Mouse (Mus musculus) midbrain, embryonic 15.5 days (tissue): ENCODE measurements at regions not wholly inside any gene's neighbourhood (a gene's known extent, or its start where the extent isn't known, plus 50 kb on each side); places are given as distances from the start of the nearest gene placed in this dataset.

ENCODE experiments used
- ATAC-seq: fragments of 200-750 bp; cut with Nextera tagmentation; replicated peaks from 2 replicates; pipeline ENCODE4 v1.8.0; 2017; ENCODE audit warnings: moderate TSS enrichment
- H3K27ac ChIP-seq: fragments of 300-500 bp; sonication (generic); 2 replicates; pipeline ENCODE4 v1.5.1; 2015; ENCODE audit warnings: mild to moderate bottlenecking, inconsistent platforms
- H3K27me3 ChIP-seq: fragments of 300-500 bp; sonication (generic); replicated peaks from 2 replicates; pipeline ENCODE4 v1.6.1; 2015; ENCODE audit warnings: inconsistent platforms
- H3K36me3 ChIP-seq: fragments of 300-500 bp; sonication (generic); replicated peaks from 2 replicates; pipeline ENCODE4 v1.6.1; 2015; ENCODE audit warnings: inconsistent platforms
- H3K4me1 ChIP-seq: fragments of 300-500 bp; sonication (generic); 2 replicates; pipeline ENCODE4 v1.6.1; 2015; ENCODE audit warnings: inconsistent platforms
- H3K4me2 ChIP-seq: fragments of 300-500 bp; sonication (generic); 2 replicates; pipeline ENCODE4 v1.6.1; 2015; ENCODE audit warnings: inconsistent platforms, mild to moderate bottlenecking, moderate library complexity
- H3K4me3 ChIP-seq: fragments of 300-500 bp; sonication (generic); 2 replicates; pipeline ENCODE4 v1.5.1; 2015; ENCODE audit warnings: mild to moderate bottlenecking, inconsistent platforms
- H3K9ac ChIP-seq: fragments of 300-500 bp; sonication (generic); 2 replicates; pipeline ENCODE4 v1.6.1; 2015; ENCODE audit warnings: mild to moderate bottlenecking, inconsistent platforms
- H3K9me3 ChIP-seq: fragments of 300-500 bp; sonication (generic); 2 replicates; pipeline ENCODE4 v1.6.1; 2016; ENCODE audit warnings: inconsistent platforms
- WGBS: fragments of 180-500 bp; shearing (Covaris S2); methylation state at CpG from one replicate; pipeline ENCODE4 v1.1.7; 2015; ENCODE audit warnings: mixed read lengths; 5-methylcytosine and 5-hydroxymethylcytosine counted together

DNA sequence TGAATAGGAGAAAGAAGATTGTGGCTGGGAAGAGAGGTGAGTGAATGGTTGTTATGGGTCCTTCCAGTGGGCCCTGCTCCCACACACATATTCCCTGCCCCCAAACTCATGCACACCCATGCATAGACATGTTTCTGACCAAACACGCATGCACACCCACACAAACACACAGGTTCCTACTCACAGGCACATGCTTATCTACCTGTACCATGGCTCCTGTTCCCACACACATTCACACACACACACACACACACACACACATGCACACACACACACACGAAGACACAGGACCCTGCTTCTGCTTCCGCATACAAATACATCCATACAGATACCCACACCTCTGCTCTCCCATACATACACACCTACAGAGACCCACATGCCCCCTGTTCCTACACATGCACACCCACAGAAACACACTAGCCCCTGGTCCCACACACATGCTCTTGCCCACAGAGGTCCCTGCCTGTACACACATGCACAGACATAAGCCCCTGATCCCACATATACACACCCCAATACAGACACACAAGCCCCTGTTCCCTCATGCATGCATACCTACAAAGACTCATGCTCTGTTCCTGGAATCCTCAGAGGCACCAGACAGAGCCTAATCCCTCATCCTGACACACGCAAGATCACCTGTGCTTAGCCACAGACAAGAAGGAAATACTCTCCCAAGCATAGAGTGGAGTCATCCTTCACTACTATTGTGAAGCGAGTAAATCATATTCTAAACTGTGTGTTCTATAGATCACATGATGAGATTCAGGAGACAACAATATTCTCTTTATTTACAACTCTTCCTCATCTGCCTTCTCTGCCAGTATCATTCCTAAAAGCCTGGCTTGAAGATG, 100.1 kb downstream of the Mycn start:
- H3K4me2 ChIP-seq = no peak overlapping the region
- H3K27me3 ChIP-seq = no peaks in the 10 kb centered on the region; the same call in 1 of the 2 replicates
- no peaks in the 10 kb centered on the region for H3K36me3 ChIP-seq
- no peaks in the 10 kb centered on the region for H3K9me3 ChIP-seq
- peaks cover 15% of the 10 kb centered on the region for H3K4me1 ChIP-seq
- H3K9ac ChIP-seq = no peak overlapping the region
- H3K4me3 ChIP-seq = no peak overlapping the region
- ATAC-seq = peak; percentile 41
- no peak overlapping the region for H3K27ac ChIP-seq
- 73% methylated on average over 5 of the region's 5 CpGs for WGBS

DNA sequence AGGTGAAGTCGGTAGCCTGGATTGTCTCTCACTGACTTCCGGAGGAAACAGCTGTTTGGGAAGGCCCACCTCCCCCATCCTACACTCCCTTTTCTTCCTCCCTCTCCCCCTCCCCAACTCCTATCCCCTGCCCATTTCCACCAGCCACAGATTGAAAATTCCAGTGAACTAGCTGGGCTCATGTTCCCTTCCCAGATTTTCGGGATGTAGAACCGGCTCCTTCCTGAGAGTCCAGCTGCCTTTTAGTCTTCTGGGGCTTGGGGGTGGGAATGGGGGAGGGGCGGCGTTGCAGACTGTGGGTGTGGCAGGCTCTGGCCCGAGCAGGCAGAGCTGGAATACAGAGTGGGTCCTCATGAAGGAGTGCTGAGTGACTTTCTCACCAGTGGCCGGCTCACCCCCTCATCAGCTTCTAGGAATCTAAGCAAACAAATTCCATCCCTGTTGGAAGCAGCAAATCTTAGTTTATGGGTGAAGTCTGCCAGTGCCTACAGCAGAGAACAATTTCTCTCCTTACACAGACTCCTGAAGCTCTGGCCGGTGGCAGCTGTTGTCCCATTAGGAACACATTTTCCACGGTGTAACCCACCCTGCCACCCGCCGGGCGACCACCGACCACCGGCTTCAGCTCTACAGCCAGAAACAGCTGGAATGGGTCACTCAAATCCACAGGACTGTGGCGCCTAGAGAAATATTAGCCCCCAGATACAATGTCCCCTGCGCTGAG, 100.9 kb downstream of the Mycn start:
- H3K9me3 ChIP-seq = no peaks in the 10 kb centered on the region
- H3K36me3 ChIP-seq = no peaks in the 10 kb centered on the region
- WGBS = 33% methylated on average over 17 of the region's 17 CpGs
- H3K9ac ChIP-seq = no peak overlapping the region
- peaks cover 15% of the 10 kb centered on the region for H3K4me1 ChIP-seq
- H3K4me2 ChIP-seq = no peak overlapping the region
- H3K4me3 ChIP-seq = no peak overlapping the region
- no peak overlapping the region for H3K27ac ChIP-seq
- no peak for ATAC-seq
- no peaks in the 10 kb centered on the region; the same call in 1 of the 2 replicates for H3K27me3 ChIP-seq

DNA sequence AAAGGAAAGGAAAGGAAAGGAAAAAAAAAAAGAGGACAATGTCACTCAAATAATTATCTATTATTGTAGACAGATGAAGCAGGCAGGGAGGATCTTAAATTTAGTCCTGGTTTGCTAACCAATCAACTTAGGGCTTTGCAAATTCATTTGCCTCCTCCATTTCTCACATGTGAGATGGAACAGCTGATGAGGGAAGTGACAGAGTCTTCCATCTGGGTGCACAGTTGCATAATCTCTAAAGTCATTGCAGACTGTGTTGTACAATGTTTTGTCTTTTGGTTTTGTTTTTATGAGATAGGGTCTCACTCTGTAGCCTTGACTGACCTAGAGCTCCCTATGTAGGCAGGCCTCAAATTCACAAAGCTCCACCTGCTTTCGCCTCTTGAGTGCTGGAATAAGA, 103.9 kb downstream of the Mycn start:
- no peak for ATAC-seq
- H3K4me3 ChIP-seq = no peak overlapping the region

DNA sequence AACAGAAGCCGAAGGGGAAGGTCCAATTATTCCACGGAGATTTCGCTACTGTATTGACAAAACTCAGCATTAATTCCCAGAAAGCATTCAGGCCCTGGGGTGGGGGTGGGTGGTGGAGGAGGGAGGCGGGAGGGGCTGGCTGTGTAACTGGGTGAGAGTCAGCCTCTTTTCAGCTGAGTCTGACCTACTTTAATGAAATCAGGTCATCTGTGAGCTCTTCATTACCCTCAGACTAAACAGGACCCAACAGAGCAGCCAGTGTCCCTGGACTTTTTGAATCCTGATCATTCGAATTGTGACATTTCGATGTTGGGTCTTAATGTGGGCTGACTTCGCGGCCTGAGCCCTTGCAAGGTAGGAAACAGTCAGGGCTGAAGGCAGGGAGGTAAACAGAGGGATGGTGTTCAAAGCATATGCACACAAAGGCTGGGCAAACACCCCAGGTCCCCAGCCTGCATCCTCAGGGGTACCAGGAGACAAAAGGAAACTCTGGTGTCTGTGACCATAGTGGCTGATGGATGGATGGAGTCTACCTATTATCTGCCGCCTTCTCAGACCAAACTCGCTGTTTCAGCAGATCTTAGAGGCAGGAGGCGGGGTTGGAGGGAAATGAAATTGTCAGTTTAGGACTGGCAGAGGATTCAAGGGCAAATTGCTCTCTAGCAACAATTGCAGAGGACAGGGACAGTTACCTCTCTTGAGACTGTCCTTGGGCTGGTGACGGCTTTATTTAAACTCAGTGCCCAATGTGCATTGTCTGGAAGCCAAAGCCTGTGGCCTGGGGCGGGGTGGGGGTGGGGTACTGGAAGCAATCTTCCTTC, 113.7 kb downstream of the Mycn start:
- no peak overlapping the region for H3K4me3 ChIP-seq
- peaks cover 16% of the 10 kb centered on the region for H3K4me1 ChIP-seq
- no peak overlapping the region for H3K4me2 ChIP-seq
- WGBS = 27% methylated on average over 13 of the region's 13 CpGs
- peak; percentile 77 for ATAC-seq
- no peak overlapping the region for H3K9ac ChIP-seq
- H3K36me3 ChIP-seq = no peaks in the 10 kb centered on the region
- peak overlapping the region; percentile 64 for H3K27ac ChIP-seq
- no peaks in the 10 kb centered on the region; the same call in 1 of the 2 replicates for H3K27me3 ChIP-seq
- no peaks in the 10 kb centered on the region for H3K9me3 ChIP-seq

More for the DNA sequence above, 103.9 kb downstream of the Mycn start:
- Histone ChIP-seq H3K4me1 (peaks cover 15% of the 10 kb centered on the region), H3K4me2 (no peak overlapping the region), H3K9ac (no peak overlapping the region), H3K27ac (no peak overlapping the region), H3K27me3 (no peaks in the 10 kb centered on the region; the same call in 1 of the 2 replicates), H3K36me3 (no peaks in the 10 kb centered on the region), H3K9me3 (no peaks in the 10 kb centered on the region)
- WGBS = 89% methylated on average over 1 of the region's 1 CpGs

DNA sequence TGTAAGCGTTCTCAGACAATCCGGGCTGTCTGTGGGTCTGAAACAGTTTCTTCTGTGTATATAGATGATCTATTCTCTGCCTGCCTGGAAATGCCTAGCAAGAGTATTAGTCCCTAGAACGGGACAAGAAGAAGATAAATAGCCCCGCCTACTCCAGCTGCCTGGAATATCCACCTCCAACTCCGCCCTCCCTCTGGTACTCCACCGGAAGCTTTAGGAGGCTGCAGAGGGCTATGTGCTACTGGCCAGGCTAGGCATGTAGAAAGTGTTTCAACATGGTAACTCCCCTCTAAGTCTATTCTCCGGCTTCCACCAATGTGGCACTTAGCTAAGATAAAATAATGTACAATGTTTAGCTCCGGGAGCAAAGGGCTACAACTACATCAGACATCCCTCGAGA, 114.3 kb downstream of the Mycn start:
- peaks cover 16% of the 10 kb centered on the region for H3K4me1 ChIP-seq
- peak; percentile 37; the same call in 1 of the 2 replicates for ATAC-seq
- H3K27ac ChIP-seq = peak overlapping the region; percentile 64
- no peaks in the 10 kb centered on the region for H3K36me3 ChIP-seq
- no peak overlapping the region for H3K9ac ChIP-seq
- 46% methylated on average over 9 of the region's 9 CpGs for WGBS
- no peaks in the 10 kb centered on the region for H3K9me3 ChIP-seq
- H3K4me3 ChIP-seq = no peak overlapping the region
- no peak overlapping the region for H3K4me2 ChIP-seq
- no peaks in the 10 kb centered on the region; the same call in 1 of the 2 replicates for H3K27me3 ChIP-seq

DNA sequence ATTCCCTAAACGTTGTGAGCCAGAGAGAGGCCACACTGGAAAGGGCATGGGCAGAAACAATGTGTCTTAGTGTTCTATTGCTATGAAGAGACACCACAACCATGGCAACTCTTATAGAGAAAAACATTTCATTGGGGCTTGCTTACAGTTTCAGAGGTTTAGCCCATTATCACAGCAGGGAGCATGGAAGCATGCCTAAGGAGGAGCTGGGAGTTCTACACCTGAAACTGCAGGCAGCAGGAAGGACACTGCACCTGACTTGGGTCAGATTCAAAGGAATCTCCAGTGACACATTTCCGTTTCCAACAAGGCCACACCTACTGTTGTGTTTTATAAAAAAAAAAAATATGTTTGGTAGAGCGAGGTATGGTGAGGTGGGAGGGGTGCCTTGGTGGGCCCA, 115.3 kb downstream of the Mycn start:
- no peaks in the 10 kb centered on the region for H3K36me3 ChIP-seq
- H3K4me3 ChIP-seq = no peak overlapping the region
- no peak overlapping the region for H3K9ac ChIP-seq
- no peak for ATAC-seq
- H3K27ac ChIP-seq = no peak overlapping the region
- no peaks in the 10 kb centered on the region; the same call in 1 of the 2 replicates for H3K27me3 ChIP-seq
- peaks cover 16% of the 10 kb centered on the region for H3K4me1 ChIP-seq
- H3K4me2 ChIP-seq = no peak overlapping the region
- 74% methylated on average over 3 of the region's 3 CpGs for WGBS
- H3K9me3 ChIP-seq = no peaks in the 10 kb centered on the region

DNA sequence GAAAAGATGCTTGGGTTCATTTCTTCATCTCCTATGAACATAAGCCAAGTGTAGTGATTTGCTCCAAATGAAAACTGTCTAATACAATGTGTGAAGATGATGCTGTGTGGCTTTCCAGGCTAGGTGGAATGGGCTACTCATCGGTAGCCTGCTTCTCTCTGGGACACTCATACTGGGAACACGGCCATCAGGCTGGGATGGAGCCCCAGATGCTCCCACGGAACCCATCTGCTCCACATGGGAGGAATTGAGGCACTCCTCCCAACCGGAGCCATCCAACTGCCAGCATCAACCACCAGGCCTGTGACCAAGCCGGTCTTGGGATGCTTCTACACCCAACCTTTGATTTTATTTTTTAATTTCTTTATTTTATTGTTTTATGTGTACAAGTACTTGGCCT, 115.9 kb downstream of the Mycn start:
- WGBS = 92% methylated on average over 5 of the region's 5 CpGs
- Histone ChIP-seq H3K4me2 (no peak overlapping the region), H3K27ac (no peak overlapping the region), H3K4me3 (no peak overlapping the region), H3K4me1 (peaks cover 16% of the 10 kb centered on the region), H3K27me3 (no peaks in the 10 kb centered on the region; the same call in 1 of the 2 replicates), H3K9ac (no peak overlapping the region), H3K36me3 (no peaks in the 10 kb centered on the region), H3K9me3 (no peaks in the 10 kb centered on the region)
- no peak for ATAC-seq

DNA sequence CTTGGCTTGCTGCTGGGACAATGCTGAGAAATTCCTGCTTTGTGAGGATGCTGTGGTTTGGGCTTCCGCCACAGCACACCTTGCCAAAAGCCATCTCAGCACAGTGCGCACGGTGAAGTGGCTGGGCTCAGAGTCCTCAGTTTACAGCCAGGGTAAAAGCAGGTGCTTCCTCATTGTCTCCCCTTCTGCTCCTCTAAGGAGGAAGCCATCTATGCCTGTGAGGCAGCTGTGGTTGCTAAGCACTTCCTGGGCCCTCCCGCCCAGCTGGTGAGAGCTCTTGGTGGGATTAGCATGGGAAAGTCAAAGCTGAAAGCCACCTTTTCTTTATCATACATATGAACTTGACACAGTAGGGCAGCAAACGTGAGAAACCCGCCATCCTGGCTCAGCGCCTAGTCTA, 120.2 kb downstream of the Mycn start:
- no peak for ATAC-seq
- H3K9ac ChIP-seq = no peak overlapping the region
- H3K4me3 ChIP-seq = no peak overlapping the region
- H3K27ac ChIP-seq = no peak overlapping the region
- 75% methylated on average over 7 of the region's 7 CpGs for WGBS
- no peak overlapping the region for H3K4me2 ChIP-seq
- no peaks in the 10 kb centered on the region for H3K27me3 ChIP-seq
- no peaks in the 10 kb centered on the region for H3K36me3 ChIP-seq
- no peaks in the 10 kb centered on the region for H3K4me1 ChIP-seq
- no peaks in the 10 kb centered on the region for H3K9me3 ChIP-seq

DNA sequence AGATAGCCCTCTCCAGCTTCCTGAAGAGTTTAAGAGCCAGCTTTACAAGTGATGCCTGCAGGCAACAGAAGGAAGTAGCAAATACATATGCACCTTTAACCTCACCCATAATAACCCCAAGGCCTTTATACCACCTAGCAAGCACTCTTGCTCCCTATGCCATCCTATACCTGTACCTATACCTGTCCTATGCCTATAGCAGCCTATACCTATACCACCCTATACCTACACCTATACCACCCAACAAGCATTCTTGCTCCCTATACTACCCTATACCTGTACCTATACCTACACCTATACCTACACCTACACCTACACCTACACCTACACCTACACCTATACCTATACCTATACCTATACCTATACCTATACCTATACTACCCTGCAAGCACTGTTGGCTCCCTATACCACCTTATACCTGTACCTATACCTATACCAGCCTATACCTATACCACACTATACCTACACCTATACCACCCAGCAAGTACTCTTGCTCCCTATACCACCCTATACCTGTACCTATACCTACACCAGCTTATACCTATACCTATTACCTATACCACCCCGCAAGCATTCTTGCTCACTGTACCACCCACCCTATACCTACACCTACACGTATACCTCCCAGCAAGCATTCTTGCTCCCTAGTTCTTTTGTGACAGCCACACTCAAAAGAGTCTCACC, 120.9 kb downstream of the Mycn start:
- Histone ChIP-seq H3K9me3 (no peaks in the 10 kb centered on the region), H3K4me1 (no peaks in the 10 kb centered on the region), H3K4me2 (no peak overlapping the region), H3K27ac (no peak overlapping the region), H3K36me3 (no peaks in the 10 kb centered on the region), H3K9ac (no peak overlapping the region), H3K4me3 (no peak overlapping the region), H3K27me3 (no peaks in the 10 kb centered on the region)
- no peak for ATAC-seq
- 97% methylated on average over 2 of the region's 2 CpGs for WGBS

DNA sequence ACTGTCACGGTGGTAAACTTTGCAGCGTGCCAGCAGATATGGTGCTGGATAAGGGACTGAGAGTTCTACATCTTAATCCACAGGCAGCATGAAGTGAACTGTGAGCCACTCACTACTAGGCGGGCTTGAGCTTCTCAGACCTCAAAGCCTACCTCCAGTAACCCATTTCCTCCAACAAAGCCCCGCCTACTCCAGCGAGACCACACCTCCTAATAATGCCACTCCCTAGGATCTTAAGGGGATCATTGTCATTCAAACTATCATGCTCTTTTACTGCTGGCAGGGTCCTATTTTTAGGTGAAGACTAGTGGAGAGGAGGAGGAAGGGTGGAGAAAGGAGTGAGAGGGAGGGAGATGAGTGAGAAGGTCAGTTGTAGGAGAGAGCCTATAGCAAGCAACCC, 122.0 kb downstream of the Mycn start:
- 82% methylated on average over 5 of the region's 5 CpGs for WGBS

DNA sequence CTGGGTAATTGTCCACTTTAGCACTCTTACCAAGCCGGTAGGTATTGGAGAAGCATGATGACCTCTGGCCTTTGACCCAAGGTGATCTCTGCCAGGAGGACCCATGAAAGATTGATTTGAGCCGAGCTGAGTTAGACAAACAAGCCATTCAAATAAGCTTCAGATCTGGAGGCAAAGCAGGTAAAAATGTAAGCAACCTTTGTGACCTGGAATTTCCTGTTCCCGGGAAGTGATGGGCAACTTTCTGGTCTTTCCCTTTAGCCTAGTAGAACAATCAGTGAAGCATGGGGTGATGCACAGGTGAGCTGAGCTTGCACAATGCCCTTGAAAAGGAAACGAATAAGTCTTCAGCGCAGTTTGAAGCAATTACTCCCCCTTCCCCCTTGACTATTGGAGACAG, 127.0 kb downstream of the Mycn start:
- Histone ChIP-seq H3K9me3 (no peaks in the 10 kb centered on the region), H3K27ac (no peak overlapping the region), H3K4me1 (peaks cover 22% of the 10 kb centered on the region), H3K4me3 (no peak overlapping the region), H3K4me2 (no peak overlapping the region), H3K36me3 (no peaks in the 10 kb centered on the region), H3K27me3 (no peaks in the 10 kb centered on the region), H3K9ac (no peak overlapping the region)
- 74% methylated on average over 5 of the region's 5 CpGs for WGBS
- ATAC-seq = no peak

More for the DNA sequence above, 122.0 kb downstream of the Mycn start:
- no peak overlapping the region for H3K27ac ChIP-seq
- no peaks in the 10 kb centered on the region for H3K9me3 ChIP-seq
- no peaks in the 10 kb centered on the region for H3K4me1 ChIP-seq
- H3K9ac ChIP-seq = no peak overlapping the region
- H3K36me3 ChIP-seq = no peaks in the 10 kb centered on the region
- H3K4me2 ChIP-seq = no peak overlapping the region
- H3K27me3 ChIP-seq = no peaks in the 10 kb centered on the region
- no peak for ATAC-seq
- H3K4me3 ChIP-seq = no peak overlapping the region
